Mouse (Mus musculus) CD4-positive, CD25-positive, alpha-beta regulatory T cell, adult 4 months (primary cell): ENCODE measurements at regions not wholly inside any gene's neighbourhood (a gene's known extent, or its start where the extent isn't known, plus 50 kb on each side); places are given as distances from the start of the nearest gene placed in this dataset.

Experiments
- ATAC-seq: one replicate; pipeline ENCODE4 v1.8.0; 2017

DNA sequence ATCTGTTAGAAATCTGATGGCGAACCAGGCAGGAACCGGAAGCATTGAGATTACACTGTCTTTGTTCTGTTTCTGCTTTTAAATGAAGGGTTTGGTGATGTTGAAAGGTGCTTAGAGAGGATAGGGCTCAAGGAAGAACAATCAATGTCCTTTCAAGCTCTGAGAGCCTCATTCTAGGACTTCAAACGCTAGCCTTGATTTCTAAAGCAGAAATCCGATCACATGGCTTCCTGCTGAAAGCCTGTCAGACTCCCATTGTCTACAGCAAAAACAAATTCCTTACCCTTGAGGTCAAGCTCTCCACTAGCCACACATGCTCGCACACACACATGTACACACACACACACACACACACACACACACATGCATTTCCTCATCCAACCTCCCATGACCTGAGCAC is 215.3 kb upstream of the Zfp637 start:
- no peak for ATAC-seq

GRCm38 (mm10) chr6:117627461-117627860 is 213.5 kb upstream of the Zfp637 start:
- no peak for ATAC-seq

GRCm38 (mm10) chr6:117646628-117647027 is 194.4 kb upstream of the Zfp637 start:
- no peak for ATAC-seq

GRCm38 (mm10) chr6:117650541-117650940 is 190.4 kb upstream of the Zfp637 start:
- no peak for ATAC-seq

DNA sequence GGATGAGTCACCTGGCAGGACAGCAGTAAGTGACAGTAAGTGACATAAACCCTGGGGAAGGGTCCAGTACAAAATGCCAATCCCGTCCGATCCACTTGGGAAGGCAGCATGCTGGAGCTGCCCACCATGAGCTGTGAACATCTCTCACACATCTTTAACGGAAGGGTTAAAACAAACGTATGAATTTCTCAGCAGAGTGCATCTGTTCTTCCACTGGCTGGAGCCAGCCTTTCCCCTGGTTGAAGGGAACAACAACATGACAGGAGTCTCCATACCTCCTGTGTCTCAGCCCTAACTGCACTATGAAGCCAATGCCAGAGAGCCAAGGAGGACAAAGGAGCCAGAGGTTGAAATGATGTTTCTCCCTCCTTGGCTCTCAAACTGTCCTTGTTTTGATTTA is 189.4 kb upstream of the Zfp637 start:
- no peak for ATAC-seq

- ATAC-seq: no peak
Measured at GRCm38 (mm10) chr6:117652012-117652411, 189.0 kb upstream of the Zfp637 start.

DNA sequence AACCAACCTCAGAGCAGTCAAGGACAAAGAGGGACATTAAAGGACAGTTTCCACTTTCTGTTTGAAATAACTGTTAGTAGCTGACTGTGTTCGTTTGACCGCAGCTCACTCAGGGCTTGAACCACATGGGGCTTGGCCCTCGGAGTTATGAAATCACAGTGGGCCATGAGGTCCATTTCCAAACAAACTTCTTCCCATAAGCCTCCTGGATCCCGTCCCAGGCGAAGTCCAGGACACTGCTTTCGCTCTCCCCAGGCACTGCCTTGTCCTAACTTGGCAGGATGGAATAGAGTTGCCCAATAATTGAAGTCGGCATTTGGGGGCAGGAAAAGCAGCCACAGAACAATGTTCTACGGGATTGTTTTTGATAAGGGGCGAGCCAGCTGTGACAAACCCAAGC is 188.1 kb upstream of the Zfp637 start:
- no peak for ATAC-seq

GRCm38 (mm10) chr6:117653886-117654425 is 187.0 kb upstream of the Zfp637 start:
- no peak for ATAC-seq

DNA sequence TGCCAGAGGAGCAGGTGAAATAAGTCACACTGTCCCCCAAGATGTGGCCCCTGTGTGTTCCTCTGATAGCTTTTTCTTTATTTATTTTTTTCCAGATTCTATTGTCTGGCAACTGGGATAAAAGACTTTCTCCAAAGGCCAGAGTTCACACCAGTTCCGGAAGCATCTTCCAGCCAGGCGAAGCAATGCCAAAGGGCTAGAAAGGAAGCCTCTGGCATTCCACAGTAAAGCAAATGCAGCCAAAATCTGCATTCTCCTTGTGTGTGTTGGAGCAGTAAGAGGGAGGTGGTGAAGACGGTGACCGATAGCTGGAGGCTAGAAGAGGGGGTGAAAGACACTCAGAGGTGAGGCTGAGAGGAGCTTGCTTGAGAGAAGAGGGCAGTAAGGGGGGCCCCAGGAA is 185.0 kb upstream of the Zfp637 start:
- no peak for ATAC-seq

DNA sequence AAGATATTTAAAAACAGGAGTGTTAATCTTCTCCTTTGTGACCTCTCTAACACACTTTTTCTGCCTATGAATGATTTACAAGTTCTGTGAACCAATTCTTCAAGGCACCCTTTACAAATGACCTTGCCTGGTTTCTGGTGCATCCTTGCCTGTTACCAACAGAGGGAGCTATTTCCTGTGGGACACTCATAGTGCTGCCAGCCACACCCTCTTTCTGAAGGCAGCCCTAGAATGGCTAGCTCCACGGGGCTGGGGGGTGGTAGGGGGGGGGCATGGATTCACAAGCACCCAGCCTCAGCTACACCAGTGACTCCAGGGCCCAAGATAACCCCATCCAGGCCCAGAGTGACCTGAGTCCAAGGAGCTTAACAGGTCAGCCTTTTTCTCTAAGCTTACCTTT is 180.4 kb upstream of the Zfp637 start:
- ATAC-seq: no peak

DNA sequence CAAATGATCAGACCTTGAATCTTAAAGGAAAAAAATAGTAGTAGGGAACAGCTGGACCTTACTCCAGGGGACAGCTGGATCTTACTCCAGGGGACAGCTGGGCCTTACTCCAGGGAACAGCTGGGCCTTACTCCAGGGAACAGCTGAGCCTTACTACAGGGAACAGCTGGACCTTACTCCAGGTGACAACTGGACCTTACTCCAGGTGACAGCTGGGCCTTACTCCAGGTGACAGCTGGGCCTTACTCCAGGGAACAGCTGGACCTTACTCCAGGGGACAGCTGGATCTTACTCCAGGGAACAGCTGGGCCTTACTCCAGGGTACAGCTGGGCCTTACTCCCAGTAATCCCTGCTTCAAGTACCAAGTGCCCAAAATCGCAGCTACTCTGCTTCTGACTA is 178.3 kb upstream of the Zfp637 start:
- no peak for ATAC-seq

DNA sequence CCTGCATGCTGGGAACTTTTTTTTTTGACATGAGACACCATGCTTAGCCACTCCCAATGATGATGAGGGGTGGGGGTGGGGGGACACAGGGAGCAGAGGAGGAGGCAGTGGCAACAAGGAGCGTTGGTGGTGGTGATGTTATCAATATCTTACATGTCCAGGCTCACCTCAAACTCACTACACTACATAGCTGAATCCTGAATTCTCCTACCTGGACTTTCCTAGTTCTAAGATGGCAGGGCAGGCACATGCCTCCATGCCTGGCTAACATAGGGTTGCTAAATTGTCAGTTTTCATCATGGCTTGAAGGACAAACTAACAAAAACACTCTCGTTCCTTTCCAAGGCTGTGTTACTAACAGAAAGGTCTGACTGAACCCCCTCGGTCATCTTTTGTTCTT is 170.6 kb upstream of the Zfp637 start:
- ATAC-seq: no peak

GRCm38 (mm10) chr6:117670792-117671525 is 170.0 kb upstream of the Zfp637 start:
- ATAC-seq: no peak

DNA sequence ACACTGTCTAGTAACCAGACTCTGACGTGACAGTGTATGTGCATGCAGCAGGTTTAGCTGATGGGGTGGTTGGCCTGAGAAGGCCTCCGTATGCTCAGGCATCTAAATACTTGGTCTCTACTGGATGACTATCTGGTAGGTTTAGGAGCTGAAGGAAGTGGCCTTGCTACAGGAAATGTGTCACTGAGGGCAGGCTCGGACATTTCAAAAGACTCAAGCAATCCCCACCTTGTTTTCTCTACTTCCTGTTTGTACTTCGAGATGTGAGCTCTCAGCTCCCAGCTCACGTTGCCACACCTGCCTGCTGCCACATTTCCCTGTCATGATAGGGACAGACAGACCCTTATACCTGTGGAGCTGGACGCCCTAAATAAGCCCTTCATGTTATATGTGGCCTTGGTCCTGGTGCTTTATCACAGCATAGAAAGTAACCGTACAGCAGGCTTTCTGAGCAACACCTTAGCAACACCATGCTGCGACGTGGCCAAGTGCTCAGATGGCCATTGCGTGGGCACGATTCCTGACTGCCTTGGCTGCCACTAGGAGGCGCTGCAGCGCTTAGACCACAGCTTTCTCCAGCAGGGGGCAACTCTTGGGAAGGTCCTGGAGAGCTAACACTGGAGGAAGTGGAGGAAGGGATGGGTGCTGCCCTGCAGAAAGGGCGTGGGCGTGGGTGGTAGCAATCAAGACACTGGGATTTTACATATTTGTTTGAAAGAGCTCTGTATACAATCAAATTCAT is 165.8 kb upstream of the Zfp637 start:
- no peak for ATAC-seq

DNA sequence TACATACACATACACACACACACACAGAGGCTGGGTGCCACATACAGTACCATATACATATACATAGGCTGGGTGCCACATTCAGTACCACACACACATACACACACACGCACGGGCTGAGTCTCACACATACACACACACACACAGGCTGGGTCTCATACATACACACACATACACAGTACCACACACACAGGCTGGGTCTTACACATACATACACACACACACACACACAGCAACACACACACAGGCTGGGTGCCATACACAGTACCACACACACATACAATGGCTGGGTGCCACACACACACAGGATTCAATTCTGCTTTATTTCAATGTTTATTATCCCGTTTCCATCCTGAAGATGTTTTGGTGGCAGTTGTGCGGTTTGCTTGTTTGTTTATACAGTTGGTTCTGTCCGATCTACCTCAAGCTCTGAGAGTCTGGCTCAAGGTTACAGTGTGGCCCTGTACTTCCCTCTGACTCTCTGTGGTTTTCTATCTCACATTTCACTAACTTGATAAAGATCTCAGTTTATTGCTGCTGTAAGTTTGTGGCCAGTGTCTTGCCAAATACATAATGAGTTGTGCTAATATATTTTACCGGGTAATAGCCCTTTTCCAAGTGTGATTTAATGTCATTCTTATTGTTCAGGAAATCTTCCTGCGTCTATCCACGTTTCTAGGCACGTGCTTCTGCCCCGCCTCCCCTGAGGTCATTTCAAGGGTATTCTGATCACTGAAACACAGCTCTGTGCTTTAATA is 164.7 kb upstream of the Zfp637 start:
- no peak for ATAC-seq

- no peak for ATAC-seq
Measured at GRCm38 (mm10) chr6:117677062-117677461, 163.9 kb upstream of the Zfp637 start.

DNA sequence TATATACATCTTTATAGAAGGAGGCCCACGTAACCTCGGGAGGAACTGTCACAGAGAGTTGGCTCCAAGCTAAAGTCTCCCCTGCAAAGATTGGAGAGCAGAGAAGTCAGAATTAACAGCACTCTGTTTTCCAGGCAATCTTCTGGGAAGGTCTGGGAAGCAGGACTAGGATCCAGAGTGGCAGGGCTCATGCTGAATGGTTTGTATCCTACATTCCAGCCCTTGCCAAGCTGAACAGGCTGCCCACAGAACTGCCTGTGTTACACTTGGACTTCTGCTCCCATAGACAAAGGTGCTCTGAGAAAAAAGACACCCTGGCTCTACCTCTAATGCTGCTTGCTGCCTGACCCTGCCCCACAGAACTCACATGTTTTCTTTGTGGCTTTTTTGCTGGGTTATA is 163.2 kb upstream of the Zfp637 start:
- ATAC-seq: no peak

DNA sequence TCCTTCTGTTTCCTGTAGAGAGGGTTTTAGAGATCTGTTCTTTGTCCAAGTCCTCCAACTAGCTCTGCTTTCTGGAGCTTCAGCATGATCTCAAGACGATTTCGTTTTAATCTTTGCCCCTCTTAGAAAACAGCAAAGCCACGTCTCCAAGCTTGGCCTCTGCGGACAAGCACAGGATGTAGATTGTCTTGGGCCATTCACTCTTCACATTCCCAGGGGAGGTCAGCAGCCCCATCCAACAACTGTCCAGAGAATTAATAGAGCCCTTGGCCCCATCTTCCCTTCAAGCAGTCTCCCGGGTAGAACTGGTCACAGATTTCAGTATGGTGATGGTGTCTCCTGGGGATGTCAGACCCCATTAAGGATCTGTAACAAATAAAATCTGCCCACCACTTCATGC is 162.7 kb upstream of the Zfp637 start:
- no peak for ATAC-seq

GRCm38 (mm10) chr6:117678877-117679276 is 162.1 kb upstream of the Zfp637 start:
- ATAC-seq: no peak

- ATAC-seq: no peak
Measured at GRCm38 (mm10) chr6:117686212-117686611, 154.8 kb upstream of the Zfp637 start.

- ATAC-seq: no peak
Measured at GRCm38 (mm10) chr6:117687045-117687444, 153.9 kb upstream of the Zfp637 start.

DNA sequence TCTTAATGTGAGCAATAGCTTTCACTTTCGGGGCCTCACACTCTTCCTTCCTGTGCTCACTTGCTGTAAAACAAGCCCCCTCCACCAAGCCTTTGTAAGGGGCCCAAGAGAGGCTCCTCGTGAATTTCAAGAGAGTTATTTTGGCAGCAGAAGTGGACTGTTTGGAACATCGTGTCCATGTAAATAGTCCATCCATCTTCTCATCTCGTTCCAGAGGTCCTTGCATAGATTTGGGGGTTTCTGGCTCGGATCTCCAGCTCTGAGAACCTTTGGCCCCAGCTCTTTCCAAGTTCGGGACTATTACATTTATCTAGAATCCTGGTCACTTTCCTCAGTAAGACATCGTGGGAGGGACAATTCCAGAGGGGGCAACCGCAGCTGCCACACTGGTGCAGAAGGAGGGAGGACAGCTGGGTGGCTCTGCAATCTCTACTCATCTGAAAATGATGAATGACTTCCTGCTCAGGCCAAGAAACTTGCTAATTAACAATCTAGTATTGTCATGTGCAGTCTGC is 152.3 kb upstream of the Zfp637 start:
- ATAC-seq: no peak

GRCm38 (mm10) chr6:117700286-117700685 is 140.7 kb upstream of the Zfp637 start:
- no peak for ATAC-seq
